Comparison of ENCODE assay signal across 8 mouse cellular contexts in genomic region chr2:152821023-152821422, GRCm38 (mm10). TPM values are rescaled to one million over a fixed set of nuclear protein-coding genes. Genes with fewer than 3 reads are reported as not detected.
DNase-seq lines count a peak whose midpoint lies in the region; ATAC-seq lines count a peak whose summit lies in the region.

No protein-coding gene starts in this region.

- H3K4me1 ChIP-seq in embryonic facial prominence, embryonic 13.5 days, result peaks cover 74% of the 10 kb centered on the region
- H3K4me1 ChIP-seq in limb, embryonic 12.5 days (replicated peaks), result peaks cover 71% of the 10 kb centered on the region
- H3K4me1 ChIP-seq in neural tube, embryonic 12.5 days, result peaks cover 52% of the 10 kb centered on the region

- no peak for ATAC-seq in embryonic facial prominence, embryonic 13.5 days (ENCODE audit: insufficient number of reproducible peaks, insufficient read depth, low FRiP score, low TSS enrichment, low read depth)
- ATAC-seq in limb, embryonic 12.5 days (ENCODE audit: insufficient number of reproducible peaks, insufficient read depth, low FRiP score, low TSS enrichment, low read depth), result no peak; the same call in 1 of the 2 replicates
- no peak for ATAC-seq in neural tube, embryonic 12.5 days (ENCODE audit: low FRiP score, low read depth)

- H3K9me3 ChIP-seq in embryonic facial prominence, embryonic 13.5 days, result no peaks in the 10 kb centered on the region
- H3K9me3 ChIP-seq in limb, embryonic 12.5 days, result no peaks in the 10 kb centered on the region
- H3K9me3 ChIP-seq in neural tube, embryonic 12.5 days, result 0 out of 2 replicates have a peak, but pooled peaks cover 5% of the 10 kb centered on the region

- no peak overlapping the region for H3K4me3 ChIP-seq in embryonic facial prominence, embryonic 13.5 days
- no peak overlapping the region for H3K4me3 ChIP-seq in limb, embryonic 12.5 days (replicated peaks)
- H3K4me3 ChIP-seq in neural tube, embryonic 12.5 days, result no peak overlapping the region

- H3K27ac ChIP-seq in embryonic facial prominence, embryonic 13.5 days, result peak overlapping the region; percentile 78
- peak overlapping the region; percentile 89 for H3K27ac ChIP-seq in limb, embryonic 12.5 days
- H3K27ac ChIP-seq in neural tube, embryonic 12.5 days, result 0 out of 2 replicates have a peak overlapping the region, but pooled peaks have one; percentile 9

- no peak overlapping the region for H3K9ac ChIP-seq in embryonic facial prominence, embryonic 13.5 days
- H3K9ac ChIP-seq in limb, embryonic 12.5 days (replicated peaks), result no peak overlapping the region
- H3K9ac ChIP-seq in neural tube, embryonic 12.5 days, result no peak overlapping the region

- H3K4me2 ChIP-seq in embryonic facial prominence, embryonic 13.5 days, result peak overlapping the region; percentile 20; the same call in 1 of the 2 replicates
- peak overlapping the region; percentile 35 for H3K4me2 ChIP-seq in limb, embryonic 12.5 days
- H3K4me2 ChIP-seq in neural tube, embryonic 12.5 days (replicated peaks), result peak overlapping the region; percentile 0; the same call in 1 of the 2 replicates

- DNase-seq in gastrocnemius, adult 18-20 months (ENCODE audit: low spot score), result peak; percentile 56
- DNase-seq in gastrocnemius, postnatal 4 days (ENCODE audit: low spot score in 2 of 2), result no peak
- DNase-seq in heart, postnatal 4 days, result peak; percentile 68
- no peak for DNase-seq in thymus, postnatal 10 days (ENCODE audit: low spot score in 2 of 2)
- no peak for DNase-seq in retina, postnatal 1 day

- no peaks in the 10 kb centered on the region for H3K27me3 ChIP-seq in embryonic facial prominence, embryonic 13.5 days
- H3K27me3 ChIP-seq in limb, embryonic 12.5 days, result no peaks in the 10 kb centered on the region
- H3K27me3 ChIP-seq in neural tube, embryonic 12.5 days (replicated peaks), result no peaks in the 10 kb centered on the region

- 14% methylated on average over 5 of the region's 5 CpGs for WGBS in embryonic facial prominence, embryonic 13.5 days
- WGBS in limb, embryonic 12.5 days, result 16% methylated on average over 5 of the region's 5 CpGs
- 48% methylated on average over 5 of the region's 5 CpGs for WGBS in neural tube, embryonic 12.5 days

- H3K36me3 ChIP-seq in embryonic facial prominence, embryonic 13.5 days, result peaks cover 35% of the 10 kb centered on the region
- peaks cover 51% of the 10 kb centered on the region for H3K36me3 ChIP-seq in limb, embryonic 12.5 days
- peaks cover 22% of the 10 kb centered on the region for H3K36me3 ChIP-seq in neural tube, embryonic 12.5 days

RNA-seq across cellular contexts. Expression of gene Bcl2l1, which starts 10.5 kb away (rescaled TPM):
- 10 to 100 TPM; 20.6 to 30.6 TPM for total RNA-seq in gastrocnemius, adult 18-20 months (2021)
- total RNA-seq in gastrocnemius, postnatal 4 days (2021), result 10 to 100 TPM; 24.5 to 29.2 TPM
- 100 and 102 TPM in 2 replicates for polyA plus RNA-seq in embryonic facial prominence, embryonic 13.5 days (2015; fragmentation: Nextera tagmentation; extraction: Ambion mirVana)
- 10 to 100 TPM; 39.0 to 45.0 TPM for total RNA-seq in heart, postnatal 4 days (2021)
- polyA plus RNA-seq in limb, embryonic 12.5 days (2016; fragmentation: Nextera tagmentation; extraction: Ambion mirVana), result 107 and 110 TPM in 2 replicates
- 149 and 153 TPM in 2 replicates for polyA plus RNA-seq in neural tube, embryonic 12.5 days (2016; fragmentation: Nextera tagmentation; extraction: Ambion mirVana)

RNA-seq across cellular contexts. Expression of gene Tpx2, which starts 26.7 kb away (rescaled TPM):
- total RNA-seq in gastrocnemius, adult 18-20 months (2021), result 1 to 10 TPM; 1.6 to 5.3 TPM
- total RNA-seq in gastrocnemius, postnatal 4 days (2021), result 10 to 100 TPM; 22.2 to 24.0 TPM
- 86.4 and 86.6 TPM in 2 replicates for polyA plus RNA-seq in embryonic facial prominence, embryonic 13.5 days (2015; fragmentation: Nextera tagmentation; extraction: Ambion mirVana)
- total RNA-seq in heart, postnatal 4 days (2021), result 10 to 100 TPM; 42.4 to 51.9 TPM
- 110 and 114 TPM in 2 replicates for polyA plus RNA-seq in limb, embryonic 12.5 days (2016; fragmentation: Nextera tagmentation; extraction: Ambion mirVana)
- 78.1 and 80.9 TPM in 2 replicates for polyA plus RNA-seq in neural tube, embryonic 12.5 days (2016; fragmentation: Nextera tagmentation; extraction: Ambion mirVana)

Comparison
In these comparisons a context has a peak if more than half of its experiments do, and no peak if none do; other contexts are left out.
1. DNase-seq: peak in gastrocnemius, adult 18-20 months (single experiment) and heart, postnatal 4 days (single experiment); none in gastrocnemius, postnatal 4 days (0 of 2), thymus, postnatal 10 days (0 of 2) and retina, postnatal 1 day (single experiment).
2. H3K27ac ChIP-seq: peak in every context shown above with its lines; median percentile 89 in limb, embryonic 12.5 days; 78 in embryonic facial prominence, embryonic 13.5 days; 9 in neural tube, embryonic 12.5 days.
3. Peak in every context shown above with its lines, with median percentiles within 50 percentile points of each other: H3K4me2 ChIP-seq.